Mouse (Mus musculus): ENCODE results near the gene Hmgcs2. TPM values are rescaled to one million over a fixed set of nuclear protein-coding genes. Genes with fewer than 3 reads are reported as not detected.
A peak's percentile ranks its signal among the peaks of the same experiment; 100 is the strongest.

Gene Hmgcs2
- polyA plus RNA-seq, 1 experiment from 2014 or later: 4.0 TPM

DNA sequence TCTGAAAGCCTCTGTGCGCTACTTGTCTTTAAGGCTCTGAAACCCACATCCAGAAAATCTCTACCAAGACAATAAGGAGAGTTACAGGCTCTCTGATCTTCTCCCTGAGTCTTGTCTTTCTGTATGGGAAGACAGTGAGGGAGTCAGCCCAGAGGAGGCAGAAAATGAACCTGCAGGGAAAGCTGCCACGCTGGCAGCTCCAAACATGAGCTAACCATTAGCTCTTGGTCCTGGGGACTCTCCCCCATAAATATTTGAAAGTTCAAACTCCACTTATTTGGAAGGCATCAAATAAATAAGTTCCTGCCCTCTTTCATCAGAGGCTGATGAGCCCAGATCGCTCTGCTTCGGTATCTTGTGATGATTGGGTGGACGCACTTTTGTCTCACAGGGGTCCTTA, 3.0 kb downstream of the Hmgcs2 start:
- Histone ChIP-seq H3K36me3 (no peaks in the 10 kb centered on the region), H3K4me2 (replicated peaks) (no peak overlapping the region), H3K9ac (no peak overlapping the region), H3K27ac (no peak overlapping the region), H3K4me3 (no peak overlapping the region), H3K9me3 (replicated peaks) (no peaks in the 10 kb centered on the region; the same call in 1 of the 2 replicates), H3K4me1 (0 out of 2 replicates have a peak, but pooled peaks cover 3% of the 10 kb centered on the region), H3K27me3 (no peaks in the 10 kb centered on the region)
- 85% methylated on average over 5 of the region's 5 CpGs for WGBS
- ATAC-seq (ENCODE audit: low FRiP score): no peak

GRCm38 (mm10) chr3:98291044-98291443, 10.8 kb downstream of the Hmgcs2 start:
- Histone ChIP-seq H3K4me3 (no peak overlapping the region), H3K9me3 (replicated peaks) (no peaks in the 10 kb centered on the region; the same call in 1 of the 2 replicates), H3K4me1 (no peaks in the 10 kb centered on the region), H3K27ac (no peak overlapping the region), H3K36me3 (no peaks in the 10 kb centered on the region), H3K4me2 (replicated peaks) (no peak overlapping the region), H3K9ac (no peak overlapping the region), H3K27me3 (no peaks in the 10 kb centered on the region)
- 89% methylated on average over 9 of the region's 9 CpGs for WGBS
- ATAC-seq (ENCODE audit: low FRiP score): no peak

- H3K4me2 ChIP-seq (replicated peaks): no peak overlapping the region
- H3K4me1 ChIP-seq: no peaks in the 10 kb centered on the region
- no peak overlapping the region for H3K4me3 ChIP-seq
- no peaks in the 10 kb centered on the region for H3K36me3 ChIP-seq
- H3K9ac ChIP-seq: no peak overlapping the region
- H3K27me3 ChIP-seq: no peaks in the 10 kb centered on the region
- WGBS: 69% methylated on average over 10 of the region's 10 CpGs
- H3K9me3 ChIP-seq (replicated peaks): no peaks in the 10 kb centered on the region
- no peak overlapping the region for H3K27ac ChIP-seq
- no peak for ATAC-seq (ENCODE audit: low FRiP score)
Observed at GRCm38 (mm10) chr3:98295965-98296364, 15.7 kb downstream of the Hmgcs2 start.

DNA sequence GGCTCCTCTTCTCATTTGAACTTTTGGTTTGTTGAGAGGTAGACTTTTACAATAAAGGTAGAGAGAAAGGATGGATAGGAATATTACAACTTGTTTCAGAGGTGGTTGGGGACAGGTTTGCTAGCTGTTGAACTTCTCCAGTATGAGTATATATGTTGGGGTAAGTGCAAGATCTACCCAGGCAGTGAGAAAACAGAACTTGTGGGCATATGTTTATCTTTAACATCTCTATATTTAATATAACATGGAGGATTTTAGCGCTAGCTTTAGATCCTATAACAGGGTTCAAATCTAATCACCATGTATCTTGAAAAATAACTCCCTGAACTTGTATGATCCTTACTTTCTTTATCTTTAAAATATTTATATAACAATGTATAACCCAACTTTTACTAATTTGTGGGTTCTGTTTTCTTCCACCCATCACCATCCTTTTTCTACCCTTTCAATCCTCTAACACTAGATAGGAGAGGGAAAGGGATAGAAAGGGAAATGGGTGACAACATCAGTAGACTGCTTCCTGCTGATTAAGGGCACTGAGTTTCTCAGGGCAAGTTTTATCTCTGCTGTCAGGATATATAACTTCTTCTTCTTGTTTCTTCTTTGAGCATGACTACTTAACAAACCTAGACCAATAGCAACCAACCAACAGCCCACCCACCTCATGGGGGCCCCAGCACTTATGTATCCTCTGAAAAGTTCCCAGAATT, 19.3 kb downstream of the Hmgcs2 start:
- Histone ChIP-seq H3K4me2 (replicated peaks) (no peak overlapping the region), H3K4me3 (no peak overlapping the region), H3K27me3 (no peaks in the 10 kb centered on the region), H3K9me3 (replicated peaks) (no peaks in the 10 kb centered on the region), H3K4me1 (no peaks in the 10 kb centered on the region), H3K36me3 (no peaks in the 10 kb centered on the region), H3K27ac (no peak overlapping the region), H3K9ac (no peak overlapping the region)
- 81% methylated on average over 1 of the region's 1 CpGs for WGBS
- no peak for ATAC-seq (ENCODE audit: low FRiP score)

GRCm38 (mm10) chr3:98300266-98300665, 20.0 kb downstream of the Hmgcs2 start:
- Histone ChIP-seq H3K27ac (no peak overlapping the region), H3K9ac (no peak overlapping the region), H3K27me3 (no peaks in the 10 kb centered on the region), H3K36me3 (no peaks in the 10 kb centered on the region), H3K4me1 (no peaks in the 10 kb centered on the region), H3K4me3 (no peak overlapping the region), H3K9me3 (replicated peaks) (no peaks in the 10 kb centered on the region), H3K4me2 (replicated peaks) (no peak overlapping the region)
- ATAC-seq (ENCODE audit: low FRiP score): no peak
- 89% methylated on average over 4 of the region's 4 CpGs for WGBS

- no peak for ATAC-seq (ENCODE audit: low FRiP score)
- Histone ChIP-seq H3K27ac (no peak overlapping the region), H3K4me2 (replicated peaks) (no peak overlapping the region), H3K4me1 (no peaks in the 10 kb centered on the region), H3K36me3 (no peaks in the 10 kb centered on the region), H3K4me3 (no peak overlapping the region), H3K9me3 (replicated peaks) (no peaks in the 10 kb centered on the region), H3K27me3 (no peaks in the 10 kb centered on the region), H3K9ac (no peak overlapping the region)
- 93% methylated on average over 3 of the region's 3 CpGs for WGBS
Observed at GRCm38 (mm10) chr3:98301761-98302160, 21.5 kb downstream of the Hmgcs2 start.

GRCm38 (mm10) chr3:98308606-98309005, 28.4 kb downstream of the Hmgcs2 start:
- no peak for ATAC-seq (ENCODE audit: low FRiP score)
- no peaks in the 10 kb centered on the region for H3K4me1 ChIP-seq
- H3K27ac ChIP-seq: no peak overlapping the region
- H3K4me2 ChIP-seq (replicated peaks): no peak overlapping the region
- no peak overlapping the region for H3K4me3 ChIP-seq
- no peaks in the 10 kb centered on the region for H3K27me3 ChIP-seq
- H3K36me3 ChIP-seq: no peaks in the 10 kb centered on the region
- 74% methylated on average over 6 of the region's 6 CpGs for WGBS
- no peaks in the 10 kb centered on the region for H3K9me3 ChIP-seq (replicated peaks)
- no peak overlapping the region for H3K9ac ChIP-seq

GRCm38 (mm10) chr3:98310456-98310855, 30.2 kb downstream of the Hmgcs2 start:
- WGBS: 83% methylated on average over 1 of the region's 1 CpGs
- Histone ChIP-seq H3K9me3 (replicated peaks) (no peaks in the 10 kb centered on the region), H3K4me2 (replicated peaks) (no peak overlapping the region), H3K4me3 (no peak overlapping the region), H3K4me1 (no peaks in the 10 kb centered on the region), H3K27ac (no peak overlapping the region), H3K36me3 (0 out of 2 replicates have a peak, but pooled peaks cover 3% of the 10 kb centered on the region), H3K27me3 (no peaks in the 10 kb centered on the region), H3K9ac (no peak overlapping the region)
- ATAC-seq (ENCODE audit: low FRiP score): no peak

DNA sequence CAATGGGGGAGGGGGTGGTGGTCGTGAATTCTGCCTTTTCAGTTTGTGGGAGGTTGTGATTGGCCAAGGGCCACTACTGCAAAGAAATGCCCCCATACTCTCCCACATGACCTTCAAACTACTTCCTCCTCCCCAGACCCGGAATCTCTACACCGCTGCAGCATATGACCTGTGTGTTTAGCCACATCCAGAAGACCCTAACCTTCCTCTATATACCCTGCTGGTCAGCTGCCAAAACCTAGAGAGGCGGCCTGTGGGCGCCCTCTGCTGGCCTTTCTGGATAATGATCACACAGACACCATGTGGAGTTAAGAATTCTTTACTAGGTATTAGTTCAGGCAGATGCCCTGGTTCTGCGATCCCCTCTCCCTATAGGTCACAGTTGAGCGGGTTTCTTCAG, 32.6 kb downstream of the Hmgcs2 start:
- 42% methylated on average over 7 of the region's 7 CpGs for WGBS
- H3K4me2 ChIP-seq (replicated peaks): no peak overlapping the region
- peak; percentile 57 for ATAC-seq (ENCODE audit: low FRiP score)
- peaks cover 8% of the 10 kb centered on the region for H3K4me1 ChIP-seq
- H3K27ac ChIP-seq: no peak overlapping the region
- no peak overlapping the region for H3K9ac ChIP-seq
- H3K9me3 ChIP-seq (replicated peaks): no peaks in the 10 kb centered on the region
- no peaks in the 10 kb centered on the region for H3K27me3 ChIP-seq
- H3K36me3 ChIP-seq: 0 out of 2 replicates have a peak, but pooled peaks cover 3% of the 10 kb centered on the region
- no peak overlapping the region for H3K4me3 ChIP-seq

DNA sequence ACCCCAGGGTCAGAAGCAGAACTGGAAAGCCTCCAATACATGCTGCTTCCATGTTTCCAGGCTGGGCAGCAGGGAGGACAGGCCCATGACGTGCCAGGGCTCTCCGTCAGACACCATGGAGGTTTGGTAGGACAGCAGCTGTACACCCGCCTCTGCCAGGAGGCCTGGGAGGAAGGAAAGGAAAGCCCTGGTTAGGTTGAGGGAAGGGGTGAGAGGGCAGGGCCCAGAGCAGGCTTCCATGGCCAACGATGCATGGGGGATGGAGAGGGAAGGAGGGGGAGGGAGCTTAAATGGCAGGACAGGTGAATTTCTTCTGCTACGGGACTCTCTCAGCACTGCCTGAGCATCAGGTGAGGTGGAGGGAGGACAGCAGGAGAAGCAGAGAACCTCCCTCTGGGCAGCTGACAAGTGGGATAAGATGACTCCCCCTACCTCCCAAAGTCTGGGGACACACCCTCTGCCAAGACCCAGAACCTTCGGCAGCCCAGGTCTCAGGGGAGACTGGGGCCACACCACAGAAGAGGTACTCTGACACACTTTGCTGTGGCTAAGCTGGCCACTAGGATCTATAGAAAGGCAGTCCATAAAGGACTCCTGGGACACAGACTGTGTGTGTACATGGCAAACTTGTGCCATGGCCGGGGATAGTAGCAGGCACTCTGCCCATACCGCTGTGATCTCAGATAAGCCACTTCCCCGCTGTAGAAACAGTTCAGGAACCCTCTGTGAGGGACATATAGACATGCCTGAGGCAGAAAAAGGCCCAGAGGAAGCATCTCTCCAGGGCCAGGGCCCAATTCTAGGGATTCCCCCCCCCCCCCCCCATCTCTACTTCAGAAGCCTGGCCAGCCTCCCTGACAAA, 33.3 kb downstream of the Hmgcs2 start:
- Histone ChIP-seq H3K9me3 (replicated peaks) (no peaks in the 10 kb centered on the region), H3K27ac (no peak overlapping the region), H3K4me1 (peaks cover 14% of the 10 kb centered on the region), H3K9ac (no peak overlapping the region), H3K4me2 (replicated peaks) (no peak overlapping the region), H3K36me3 (0 out of 2 replicates have a peak, but pooled peaks cover 3% of the 10 kb centered on the region), H3K27me3 (no peaks in the 10 kb centered on the region), H3K4me3 (no peak overlapping the region)
- peak; percentile 31; the same call in 1 of the 2 replicates for ATAC-seq (ENCODE audit: low FRiP score)
- 82% methylated on average over 9 of the region's 9 CpGs for WGBS

- H3K27me3 ChIP-seq: no peaks in the 10 kb centered on the region
- no peak for ATAC-seq (ENCODE audit: low FRiP score)
- 77% methylated on average over 2 of the region's 2 CpGs for WGBS
- no peak overlapping the region for H3K4me3 ChIP-seq
- H3K4me2 ChIP-seq (replicated peaks): no peak overlapping the region
- no peak overlapping the region for H3K27ac ChIP-seq
- no peak overlapping the region for H3K9ac ChIP-seq
- peaks cover 29% of the 10 kb centered on the region for H3K4me1 ChIP-seq
- H3K36me3 ChIP-seq: peaks cover 7% of the 10 kb centered on the region
- H3K9me3 ChIP-seq (replicated peaks): no peaks in the 10 kb centered on the region
Observed at GRCm38 (mm10) chr3:98315181-98315580, 34.9 kb downstream of the Hmgcs2 start.

DNA sequence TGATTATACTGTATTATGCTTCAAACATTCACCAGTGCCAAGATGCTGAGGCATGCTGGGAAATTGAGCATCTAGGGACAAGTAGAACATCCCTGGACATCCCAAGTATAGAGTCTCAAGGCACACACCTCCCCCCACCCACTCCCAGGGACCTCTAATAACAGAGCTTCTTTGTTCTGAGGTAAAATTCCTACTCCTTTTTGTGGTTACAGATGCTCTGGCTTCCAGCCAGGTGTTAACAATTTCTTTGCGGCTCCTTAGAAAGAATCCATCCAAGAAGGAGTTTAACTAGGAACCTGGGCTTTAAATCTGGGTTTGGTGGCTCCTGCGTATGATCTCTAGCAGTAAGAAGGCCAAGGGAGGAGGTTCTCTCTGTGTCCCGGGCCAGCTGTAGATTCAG, 36.9 kb downstream of the Hmgcs2 start:
- peak overlapping the region; percentile 45 for H3K27ac ChIP-seq
- no peaks in the 10 kb centered on the region for H3K27me3 ChIP-seq
- H3K4me1 ChIP-seq: peaks cover 33% of the 10 kb centered on the region
- no peak overlapping the region for H3K9ac ChIP-seq
- no peak for ATAC-seq (ENCODE audit: low FRiP score)
- no peak overlapping the region for H3K4me3 ChIP-seq
- WGBS: 60% methylated on average over 3 of the region's 3 CpGs
- H3K4me2 ChIP-seq (replicated peaks): no peak overlapping the region
- H3K36me3 ChIP-seq: peaks cover 20% of the 10 kb centered on the region
- no peaks in the 10 kb centered on the region for H3K9me3 ChIP-seq (replicated peaks)

Measured in hindbrain, embryonic 12.5 days (tissue).